Mouse (Mus musculus) heart, embryonic 15.5 days (tissue): ENCODE measurements around the gene Nav2. TPM values are rescaled to one million over a fixed set of nuclear protein-coding genes. Genes with fewer than 3 reads are reported as not detected.

Experiments
- ATAC-seq: fragments of 200-750 bp; cut with Nextera tagmentation; replicated peaks from 2 replicates; pipeline ENCODE4 v1.8.0; 2017; ENCODE audit warnings: low read depth, moderate TSS enrichment; ENCODE audit not compliant: insufficient number of reproducible peaks, insufficient read depth, low FRiP score
- H3K27ac ChIP-seq: fragments of 300-500 bp; sonication (generic); 2 replicates; pipeline ENCODE4 v1.5.1; 2015; ENCODE audit warnings: mild to moderate bottlenecking, inconsistent platforms
- H3K27me3 ChIP-seq: fragments of 300-500 bp; sonication (generic); 2 replicates; pipeline ENCODE4 v1.6.1; 2015; ENCODE audit warnings: inconsistent platforms
- H3K36me3 ChIP-seq: fragments of 300-500 bp; sonication (generic); 2 replicates; pipeline ENCODE4 v1.6.1; 2015; ENCODE audit warnings: mild to moderate bottlenecking, inconsistent platforms
- H3K4me1 ChIP-seq: fragments of 300-500 bp; sonication (generic); replicated peaks from 2 replicates; pipeline ENCODE4 v1.6.1; 2015; ENCODE audit warnings: inconsistent platforms
- H3K4me2 ChIP-seq: fragments of 300-500 bp; sonication (generic); 2 replicates; pipeline ENCODE4 v1.6.1; 2015; ENCODE audit warnings: inconsistent platforms, mild to moderate bottlenecking, moderate library complexity
- H3K4me3 ChIP-seq: fragments of 300-500 bp; sonication (generic); 2 replicates; pipeline ENCODE4 v1.5.1; 2015; ENCODE audit warnings: mild to moderate bottlenecking, inconsistent platforms
- H3K9ac ChIP-seq: fragments of 300-500 bp; sonication (generic); 2 replicates; pipeline ENCODE4 v1.6.1; 2015; ENCODE audit warnings: mild to moderate bottlenecking, inconsistent platforms
- H3K9me3 ChIP-seq: fragments of 300-500 bp; sonication (generic); replicated peaks from 2 replicates; pipeline ENCODE4 v1.6.1; 2016; ENCODE audit warnings: inconsistent platforms
- WGBS: fragments of 180-500 bp; shearing (Covaris S2); methylation state at CpG from one replicate; pipeline ENCODE4 v1.1.7; 2015; ENCODE audit warnings: mixed read lengths; 5-methylcytosine and 5-hydroxymethylcytosine counted together
- polyA plus RNA-seq: library from polyadenylated mRNA; unstranded; fragments of >200 nt; fragmentation: Nextera tagmentation; extraction: Ambion mirVana; gene quantifications from 2 replicates; pipeline ENCODE4 v1.2.1, GENCODE M21; 2015

The Nav2 gene
- polyA plus RNA-seq, 1 experiment from 2014 or later = 30.7 TPM

DNA sequence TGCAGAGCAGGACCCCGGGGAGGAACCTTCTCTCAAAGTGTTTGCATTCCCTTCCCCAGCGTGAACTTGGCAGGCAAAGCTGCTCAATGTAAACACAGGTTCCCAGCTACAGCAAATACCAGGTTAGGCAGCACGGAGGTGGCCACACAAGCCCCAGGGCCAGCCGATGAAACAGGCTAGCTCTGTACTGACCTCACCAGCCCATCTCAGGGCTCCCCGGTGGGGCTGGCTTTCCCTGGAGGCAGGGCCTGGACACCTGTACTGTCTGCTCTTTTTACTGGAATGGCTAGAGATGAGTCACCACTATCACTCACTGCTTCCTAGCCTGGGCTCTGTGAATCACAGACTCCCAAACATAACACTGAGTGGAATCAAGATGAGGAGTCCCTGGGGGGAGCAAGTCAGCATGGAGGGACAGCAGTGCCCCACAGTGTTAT, 287.2 kb downstream of the Nav2 start:
- Histone ChIP-seq H3K9me3 (no peaks in the 10 kb centered on the region), H3K36me3 (no peaks in the 10 kb centered on the region), H3K27ac (no peak overlapping the region), H3K4me1 (peaks cover 16% of the 10 kb centered on the region), H3K4me3 (no peak overlapping the region), H3K9ac (no peak overlapping the region), H3K27me3 (no peaks in the 10 kb centered on the region), H3K4me2 (no peak overlapping the region)
- no peak for ATAC-seq
- 37% methylated on average over 5 of the region's 5 CpGs for WGBS

DNA sequence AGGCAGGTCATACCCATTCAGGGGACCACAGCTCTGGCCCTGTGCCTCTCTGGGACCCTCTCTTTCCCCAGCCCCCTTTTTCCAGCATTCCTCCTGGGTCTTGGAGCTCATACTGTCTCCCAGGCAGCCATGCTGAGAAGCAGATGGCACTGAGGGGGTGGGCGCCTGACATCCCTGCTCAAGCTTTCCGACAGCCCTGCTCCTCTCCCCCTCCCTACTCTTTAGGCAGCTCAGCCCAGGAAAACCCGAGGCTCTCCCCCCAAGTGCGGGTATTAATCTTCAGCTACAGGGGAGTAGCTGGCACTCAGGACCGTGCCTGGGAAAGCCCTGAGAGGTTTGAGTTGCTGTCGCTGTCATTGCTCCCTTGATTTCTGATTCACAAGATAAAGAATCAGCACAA, 290.9 kb downstream of the Nav2 start:
- no peak for ATAC-seq
- no peaks in the 10 kb centered on the region for H3K9me3 ChIP-seq
- 38% methylated on average over 6 of the region's 6 CpGs for WGBS
- 0 out of 2 replicates have a peak, but pooled peaks cover 4% of the 10 kb centered on the region for H3K27me3 ChIP-seq
- H3K27ac ChIP-seq = no peak overlapping the region
- H3K4me1 ChIP-seq = peaks cover 5% of the 10 kb centered on the region; the same call in 1 of the 2 replicates
- H3K36me3 ChIP-seq = no peaks in the 10 kb centered on the region
- no peak overlapping the region for H3K4me3 ChIP-seq
- no peak overlapping the region for H3K9ac ChIP-seq
- no peak overlapping the region for H3K4me2 ChIP-seq

DNA sequence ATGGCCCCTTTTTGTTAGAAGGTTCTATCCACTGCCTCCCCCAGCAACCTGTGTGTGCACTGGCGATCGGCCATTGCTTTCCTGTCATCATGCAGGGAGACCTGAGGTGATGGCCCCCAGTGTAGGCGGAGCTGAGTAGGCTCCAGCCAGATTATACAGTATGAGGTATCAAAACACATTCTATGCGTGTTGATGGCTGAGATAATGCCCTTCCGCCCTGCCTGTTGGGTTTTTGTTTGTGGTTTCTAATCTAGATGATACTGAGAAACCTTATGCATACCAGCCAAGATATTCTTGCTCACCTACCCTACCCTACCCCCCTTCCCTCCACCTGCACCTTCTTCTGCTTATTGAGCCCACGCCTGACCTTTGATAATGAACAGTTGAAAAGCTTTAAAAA, 291.8 kb downstream of the Nav2 start:
- H3K9me3 ChIP-seq = no peaks in the 10 kb centered on the region
- H3K27ac ChIP-seq = no peak overlapping the region
- WGBS = 73% methylated on average over 6 of the region's 6 CpGs
- peaks cover 10% of the 10 kb centered on the region; the same call in 1 of the 2 replicates for H3K4me1 ChIP-seq
- H3K4me3 ChIP-seq = no peak overlapping the region
- H3K4me2 ChIP-seq = no peak overlapping the region
- ATAC-seq = no peak
- H3K36me3 ChIP-seq = no peaks in the 10 kb centered on the region
- H3K27me3 ChIP-seq = 0 out of 2 replicates have a peak, but pooled peaks cover 4% of the 10 kb centered on the region
- H3K9ac ChIP-seq = no peak overlapping the region

DNA sequence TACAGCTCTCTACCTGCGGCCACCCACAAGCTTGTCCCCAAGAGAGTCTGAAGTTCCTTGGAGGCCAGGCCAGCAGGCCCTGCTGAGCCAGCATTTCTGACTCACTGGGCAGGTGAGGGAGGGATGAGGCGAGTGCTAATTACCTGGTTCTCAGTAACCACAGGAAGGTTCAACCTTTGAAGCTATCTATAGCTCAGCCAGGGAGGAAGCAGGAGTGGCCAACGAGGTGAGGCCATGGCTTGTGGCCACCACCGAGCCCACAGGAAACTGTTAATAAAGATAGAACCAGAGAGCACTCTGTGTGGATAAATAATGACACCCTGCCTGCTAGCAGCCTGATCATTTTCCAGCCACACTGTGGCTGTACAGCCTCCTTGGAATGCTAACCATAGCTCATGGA, 294.5 kb downstream of the Nav2 start:
- ATAC-seq = no peak
- Histone ChIP-seq H3K4me3 (no peak overlapping the region), H3K4me1 (peaks cover 21% of the 10 kb centered on the region), H3K27ac (no peak overlapping the region), H3K36me3 (no peaks in the 10 kb centered on the region), H3K27me3 (0 out of 2 replicates have a peak, but pooled peaks cover 4% of the 10 kb centered on the region), H3K9ac (no peak overlapping the region), H3K9me3 (no peaks in the 10 kb centered on the region), H3K4me2 (no peak overlapping the region)
- 57% methylated on average over 4 of the region's 4 CpGs for WGBS

- no peaks in the 10 kb centered on the region for H3K9me3 ChIP-seq
- H3K36me3 ChIP-seq = no peaks in the 10 kb centered on the region
- H3K4me1 ChIP-seq = peaks cover 21% of the 10 kb centered on the region
- H3K9ac ChIP-seq = no peak overlapping the region
- no peak overlapping the region for H3K4me2 ChIP-seq
- ATAC-seq = no peak
- H3K4me3 ChIP-seq = no peak overlapping the region
- H3K27me3 ChIP-seq = 0 out of 2 replicates have a peak, but pooled peaks cover 4% of the 10 kb centered on the region
- H3K27ac ChIP-seq = no peak overlapping the region
- WGBS = 83% methylated on average over 3 of the region's 3 CpGs
These were observed 296.3 kb downstream of the Nav2 start for GRCm38 (mm10) chr7:49204856-49205255.

GRCm38 (mm10) chr7:49205551-49205950, 297.0 kb downstream of the Nav2 start:
- Histone ChIP-seq H3K4me1 (peaks cover 22% of the 10 kb centered on the region), H3K9me3 (no peaks in the 10 kb centered on the region), H3K27ac (no peak overlapping the region), H3K36me3 (no peaks in the 10 kb centered on the region), H3K4me3 (no peak overlapping the region), H3K4me2 (no peak overlapping the region), H3K27me3 (0 out of 2 replicates have a peak, but pooled peaks cover 4% of the 10 kb centered on the region), H3K9ac (no peak overlapping the region)
- 95% methylated on average over 1 of the region's 1 CpGs for WGBS
- no peak for ATAC-seq

- H3K9me3 ChIP-seq = no peaks in the 10 kb centered on the region
- H3K27me3 ChIP-seq = 0 out of 2 replicates have a peak, but pooled peaks cover 4% of the 10 kb centered on the region
- 44% methylated on average over 5 of the region's 5 CpGs for WGBS
- no peak overlapping the region for H3K4me2 ChIP-seq
- no peak overlapping the region for H3K4me3 ChIP-seq
- no peak for ATAC-seq
- H3K27ac ChIP-seq = peak overlapping the region; percentile 55
- H3K36me3 ChIP-seq = no peaks in the 10 kb centered on the region
- no peak overlapping the region for H3K9ac ChIP-seq
- peaks cover 22% of the 10 kb centered on the region for H3K4me1 ChIP-seq
These were observed 298.5 kb downstream of the Nav2 start for GRCm38 (mm10) chr7:49206775-49207676.

- WGBS = 83% methylated on average over 7 of the region's 7 CpGs
- H3K36me3 ChIP-seq = no peaks in the 10 kb centered on the region
- H3K4me2 ChIP-seq = no peak overlapping the region
- no peak overlapping the region for H3K4me3 ChIP-seq
- no peaks in the 10 kb centered on the region for H3K9me3 ChIP-seq
- no peaks in the 10 kb centered on the region for H3K27me3 ChIP-seq
- H3K9ac ChIP-seq = no peak overlapping the region
- peak overlapping the region; percentile 28 for H3K27ac ChIP-seq
- no peak for ATAC-seq
- peaks cover 16% of the 10 kb centered on the region for H3K4me1 ChIP-seq
These were observed 301.0 kb downstream of the Nav2 start for GRCm38 (mm10) chr7:49209526-49209925.

- Histone ChIP-seq H3K9ac (no peak overlapping the region), H3K27ac (peak overlapping the region; percentile 33; the same call in 1 of the 2 replicates), H3K4me1 (peaks cover 13% of the 10 kb centered on the region), H3K36me3 (no peaks in the 10 kb centered on the region), H3K4me2 (no peak overlapping the region), H3K27me3 (no peaks in the 10 kb centered on the region), H3K9me3 (no peaks in the 10 kb centered on the region), H3K4me3 (no peak overlapping the region)
- WGBS = 78% methylated on average over 8 of the region's 8 CpGs
- no peak for ATAC-seq
These were observed 302.2 kb downstream of the Nav2 start for GRCm38 (mm10) chr7:49210721-49211120.

DNA sequence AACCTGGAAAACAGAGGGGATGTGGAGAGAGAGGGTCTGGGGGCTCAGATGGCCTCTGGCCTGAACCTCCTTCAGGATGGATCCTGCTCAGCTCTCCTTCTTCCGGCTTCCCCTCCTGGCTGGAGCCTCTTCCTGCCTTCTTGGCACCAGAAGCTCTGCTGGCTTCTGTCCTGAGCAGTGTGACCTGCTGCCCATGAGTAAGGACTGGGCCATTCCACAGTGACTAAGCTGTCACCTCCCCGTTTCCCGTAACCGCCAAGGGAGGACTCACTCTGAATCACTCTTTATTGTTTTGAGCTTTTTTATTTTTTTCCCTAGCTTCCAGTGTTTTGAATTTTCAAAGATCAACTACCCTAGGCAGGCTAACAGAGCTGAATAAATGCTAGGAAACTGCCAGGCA, 304.5 kb downstream of the Nav2 start:
- Histone ChIP-seq H3K9me3 (no peaks in the 10 kb centered on the region), H3K4me1 (peaks cover 2% of the 10 kb centered on the region; the same call in 1 of the 2 replicates), H3K9ac (no peak overlapping the region), H3K4me3 (no peak overlapping the region), H3K27ac (peak overlapping the region; percentile 43; the same call in 1 of the 2 replicates), H3K4me2 (no peak overlapping the region), H3K27me3 (no peaks in the 10 kb centered on the region), H3K36me3 (no peaks in the 10 kb centered on the region)
- WGBS = 55% methylated on average over 4 of the region's 4 CpGs
- peak; percentile 47; the same call in 1 of the 2 replicates for ATAC-seq

- no peaks in the 10 kb centered on the region for H3K9me3 ChIP-seq
- no peak overlapping the region for H3K27ac ChIP-seq
- H3K4me2 ChIP-seq = no peak overlapping the region
- no peaks in the 10 kb centered on the region for H3K27me3 ChIP-seq
- WGBS = 64% methylated on average over 6 of the region's 6 CpGs
- no peak overlapping the region for H3K9ac ChIP-seq
- ATAC-seq = no peak
- no peak overlapping the region for H3K4me3 ChIP-seq
- no peaks in the 10 kb centered on the region for H3K36me3 ChIP-seq
- no peaks in the 10 kb centered on the region; the same call in 1 of the 2 replicates for H3K4me1 ChIP-seq
These were observed 309.3 kb downstream of the Nav2 start for GRCm38 (mm10) chr7:49217786-49218185.
